Mouse (Mus musculus): ENCODE data around the gene P4hb. TPM values are rescaled to one million over a fixed set of nuclear protein-coding genes. Genes with fewer than 3 reads are reported as not detected.
A peak's percentile ranks its signal among the peaks of the same experiment; 100 is the strongest.

P4hb gene
- polyA plus RNA-seq, 1 experiment from 2014 or later, result 640 TPM

GRCm38 (mm10) chr11:120615167-120615566 lies 42.1 kb upstream of the P4hb start:
- H3K4me2 ChIP-seq (ENCODE audit: low read depth, severe bottlenecking), result no peak overlapping the region
- H3K27ac ChIP-seq (replicated peaks; ENCODE audit: low read depth, low read length), result no peak overlapping the region
- 97% methylated on average over 6 of the region's 6 CpGs for WGBS
- DNase-seq (ENCODE audit: low spot score) (no peak), ATAC-seq (ENCODE audit: insufficient number of reproducible peaks, low FRiP score, low TSS enrichment, low read depth) (no peak)
- no peak overlapping the region for H3K9ac ChIP-seq (ENCODE audit: low read length)
- H3K4me1 ChIP-seq (ENCODE audit: control insufficient read depth, insufficient read depth, low read length), result peaks cover 11% of the 10 kb centered on the region
- H3K4me3 ChIP-seq (ENCODE audit: low read depth, low read length), result no peak overlapping the region
- no peaks in the 10 kb centered on the region for H3K9me3 ChIP-seq (ENCODE audit: control insufficient read depth, low read length)
- peaks cover 11% of the 10 kb centered on the region for H3K36me3 ChIP-seq (ENCODE audit: control insufficient read depth, insufficient read depth, low read length)
- H3K27me3 ChIP-seq (ENCODE audit: control insufficient read depth, insufficient read depth, low read length), result no peaks in the 10 kb centered on the region

- Histone ChIP-seq H3K9me3 (ENCODE audit: control insufficient read depth, low read length) (no peaks in the 10 kb centered on the region), H3K36me3 (ENCODE audit: control insufficient read depth, insufficient read depth, low read length) (peaks cover 11% of the 10 kb centered on the region), H3K4me3 (ENCODE audit: low read depth, low read length) (no peak overlapping the region), H3K9ac (ENCODE audit: low read length) (no peak overlapping the region), H3K4me1 (ENCODE audit: control insufficient read depth, insufficient read depth, low read length) (peaks cover 11% of the 10 kb centered on the region), H3K27ac (replicated peaks; ENCODE audit: low read depth, low read length) (no peak overlapping the region), H3K4me2 (ENCODE audit: low read depth, severe bottlenecking) (no peak overlapping the region), H3K27me3 (ENCODE audit: control insufficient read depth, insufficient read depth, low read length) (0 out of 2 replicates have a peak, but pooled peaks cover 5% of the 10 kb centered on the region)
- DNase-seq (ENCODE audit: low spot score) (no peak), ATAC-seq (ENCODE audit: insufficient number of reproducible peaks, low FRiP score, low TSS enrichment, low read depth) (no peak)
- WGBS, result 88% methylated on average over 8 of the region's 8 CpGs
Observed at GRCm38 (mm10) chr11:120613976-120614375, 40.9 kb upstream of the P4hb start.

- H3K4me2 ChIP-seq (ENCODE audit: low read depth, severe bottlenecking), result no peak overlapping the region
- peaks cover 8% of the 10 kb centered on the region for H3K36me3 ChIP-seq (ENCODE audit: control insufficient read depth, insufficient read depth, low read length)
- no peak for ATAC-seq (ENCODE audit: insufficient number of reproducible peaks, low FRiP score, low TSS enrichment, low read depth)
- H3K4me1 ChIP-seq (ENCODE audit: control insufficient read depth, insufficient read depth, low read length), result peaks cover 16% of the 10 kb centered on the region
- H3K27me3 ChIP-seq (ENCODE audit: control insufficient read depth, insufficient read depth, low read length), result 0 out of 2 replicates have a peak, but pooled peaks cover 6% of the 10 kb centered on the region
- no peak overlapping the region for H3K27ac ChIP-seq (replicated peaks; ENCODE audit: low read depth, low read length)
- no peak for DNase-seq (ENCODE audit: low spot score)
- H3K9ac ChIP-seq (ENCODE audit: low read length), result no peak overlapping the region
- no peak overlapping the region for H3K4me3 ChIP-seq (ENCODE audit: low read depth, low read length)
- 86% methylated on average over 10 of the region's 10 CpGs for WGBS
- no peaks in the 10 kb centered on the region for H3K9me3 ChIP-seq (ENCODE audit: control insufficient read depth, low read length)
Observed at GRCm38 (mm10) chr11:120613481-120613972, 40.5 kb upstream of the P4hb start.

- H3K4me2 ChIP-seq (ENCODE audit: low read depth, severe bottlenecking), result no peak overlapping the region
- H3K9me3 ChIP-seq (ENCODE audit: control insufficient read depth, low read length), result no peaks in the 10 kb centered on the region
- H3K9ac ChIP-seq (ENCODE audit: low read length), result no peak overlapping the region
- 36% methylated on average over 6 of the region's 6 CpGs for WGBS
- H3K4me3 ChIP-seq (ENCODE audit: low read depth, low read length), result no peak overlapping the region
- ATAC-seq (ENCODE audit: insufficient number of reproducible peaks, low FRiP score, low TSS enrichment, low read depth), result no peak
- peaks cover 14% of the 10 kb centered on the region for H3K4me1 ChIP-seq (ENCODE audit: control insufficient read depth, insufficient read depth, low read length)
- 0 out of 2 replicates have a peak, but pooled peaks cover 6% of the 10 kb centered on the region for H3K27me3 ChIP-seq (ENCODE audit: control insufficient read depth, insufficient read depth, low read length)
- DNase-seq (ENCODE audit: low spot score), result peak; percentile 78
- no peak overlapping the region for H3K27ac ChIP-seq (replicated peaks; ENCODE audit: low read depth, low read length)
- peaks cover 7% of the 10 kb centered on the region for H3K36me3 ChIP-seq (ENCODE audit: control insufficient read depth, insufficient read depth, low read length)
Observed at GRCm38 (mm10) chr11:120612763-120613162, 39.7 kb upstream of the P4hb start.

- Histone ChIP-seq H3K27ac (replicated peaks; ENCODE audit: low read depth, low read length) (no peak overlapping the region), H3K36me3 (ENCODE audit: control insufficient read depth, insufficient read depth, low read length) (peaks cover 10% of the 10 kb centered on the region), H3K4me3 (ENCODE audit: low read depth, low read length) (no peak overlapping the region), H3K9ac (ENCODE audit: low read length) (no peak overlapping the region), H3K4me2 (ENCODE audit: low read depth, severe bottlenecking) (no peak overlapping the region), H3K27me3 (ENCODE audit: control insufficient read depth, insufficient read depth, low read length) (0 out of 2 replicates have a peak, but pooled peaks cover 10% of the 10 kb centered on the region), H3K4me1 (ENCODE audit: control insufficient read depth, insufficient read depth, low read length) (peaks cover 6% of the 10 kb centered on the region; the same call in 1 of the 2 replicates), H3K9me3 (ENCODE audit: control insufficient read depth, low read length) (no peaks in the 10 kb centered on the region)
- DNase-seq (ENCODE audit: low spot score), result no peak
- no peak for ATAC-seq (ENCODE audit: insufficient number of reproducible peaks, low FRiP score, low TSS enrichment, low read depth)
- WGBS, result 84% methylated on average over 9 of the region's 9 CpGs
Observed at GRCm38 (mm10) chr11:120610477-120611046, 37.5 kb upstream of the P4hb start.

- 42% methylated on average over 8 of the region's 8 CpGs for WGBS
- no peaks in the 10 kb centered on the region for H3K9me3 ChIP-seq (ENCODE audit: control insufficient read depth, low read length)
- H3K27ac ChIP-seq (replicated peaks; ENCODE audit: low read depth, low read length), result no peak overlapping the region
- DNase-seq (ENCODE audit: low spot score) (no peak), ATAC-seq (ENCODE audit: insufficient number of reproducible peaks, low FRiP score, low TSS enrichment, low read depth) (no peak)
- peaks cover 6% of the 10 kb centered on the region; the same call in 1 of the 2 replicates for H3K4me1 ChIP-seq (ENCODE audit: control insufficient read depth, insufficient read depth, low read length)
- H3K4me3 ChIP-seq (ENCODE audit: low read depth, low read length), result no peak overlapping the region
- no peak overlapping the region; the same call in 1 of the 2 replicates for H3K9ac ChIP-seq (ENCODE audit: low read length)
- H3K36me3 ChIP-seq (ENCODE audit: control insufficient read depth, insufficient read depth, low read length), result peaks cover 10% of the 10 kb centered on the region
- 0 out of 2 replicates have a peak, but pooled peaks cover 10% of the 10 kb centered on the region for H3K27me3 ChIP-seq (ENCODE audit: control insufficient read depth, insufficient read depth, low read length)
- no peak overlapping the region for H3K4me2 ChIP-seq (ENCODE audit: low read depth, severe bottlenecking)
Observed at GRCm38 (mm10) chr11:120609250-120609649, 36.2 kb upstream of the P4hb start.

GRCm38 (mm10) chr11:120608241-120609034 lies 35.4 kb upstream of the P4hb start, which contains the start of gene Npb:
Npb (plus strand) TSS chr11:120608477.
- no peak within 1 kb of the TSS for H3K27ac ChIP-seq (replicated peaks; ENCODE audit: low read depth, low read length)
- peak; percentile 22; the same call in 1 of the 2 replicates for ATAC-seq (ENCODE audit: insufficient number of reproducible peaks, low FRiP score, low TSS enrichment, low read depth)
- peak within 1 kb of the TSS; percentile 52 for H3K9ac ChIP-seq (ENCODE audit: low read length)
- no peak for DNase-seq (ENCODE audit: low spot score)
- peak within 1 kb of the TSS; percentile 22 for H3K4me3 ChIP-seq (ENCODE audit: low read depth, low read length)
- 0 out of 2 replicates have a peak, but pooled peaks cover 10% of the 10 kb centered on the region for H3K27me3 ChIP-seq (ENCODE audit: control insufficient read depth, insufficient read depth, low read length)
- WGBS, result 4% methylated on average over 45 of the region's 45 CpGs
- H3K4me2 ChIP-seq (ENCODE audit: low read depth, severe bottlenecking), result peak within 1 kb of the TSS; percentile 56
- peaks cover 6% of the 10 kb centered on the region; the same call in 1 of the 2 replicates for H3K4me1 ChIP-seq (ENCODE audit: control insufficient read depth, insufficient read depth, low read length)
- H3K9me3 ChIP-seq (ENCODE audit: control insufficient read depth, low read length), result no peaks in the 10 kb centered on the region
- H3K36me3 ChIP-seq (ENCODE audit: control insufficient read depth, insufficient read depth, low read length), result peaks cover 10% of the 10 kb centered on the region

- no peak overlapping the region for H3K27ac ChIP-seq (replicated peaks; ENCODE audit: low read depth, low read length)
- DNase-seq (ENCODE audit: low spot score) (no peak), ATAC-seq (ENCODE audit: insufficient number of reproducible peaks, low FRiP score, low TSS enrichment, low read depth) (no peak)
- no peak overlapping the region for H3K4me3 ChIP-seq (ENCODE audit: low read depth, low read length)
- H3K4me1 ChIP-seq (ENCODE audit: control insufficient read depth, insufficient read depth, low read length), result peaks cover 6% of the 10 kb centered on the region; the same call in 1 of the 2 replicates
- H3K9me3 ChIP-seq (ENCODE audit: control insufficient read depth, low read length), result no peaks in the 10 kb centered on the region
- WGBS, result 79% methylated on average over 4 of the region's 4 CpGs
- H3K36me3 ChIP-seq (ENCODE audit: control insufficient read depth, insufficient read depth, low read length), result peaks cover 12% of the 10 kb centered on the region
- 0 out of 2 replicates have a peak, but pooled peaks cover 10% of the 10 kb centered on the region for H3K27me3 ChIP-seq (ENCODE audit: control insufficient read depth, insufficient read depth, low read length)
- H3K9ac ChIP-seq (ENCODE audit: low read length), result no peak overlapping the region
- H3K4me2 ChIP-seq (ENCODE audit: low read depth, severe bottlenecking), result no peak overlapping the region
Observed at GRCm38 (mm10) chr11:120606764-120607163, 33.7 kb upstream of the P4hb start.

All from limb, embryonic 11.5 days (tissue).